Mouse (Mus musculus) MEL (cell line): ENCODE measurements around the gene Mettl27.

ENCODE experiments used
- BHLHE40 ChIP-seq: IDR thresholded peaks from 2 replicates; pipeline ENCODE4 v1.6.1; 2012; ENCODE audit warnings: low read depth, mild to moderate bottlenecking, inconsistent platforms, low read length, improper control_type of control experiment, borderline replicate concordance
- CTCF ChIP-seq, 3 experiments: IDR thresholded peaks in 2 of 3; conservative IDR thresholded peaks in 1 of 3; 2 replicates each; pipeline ENCODE4 v1.5.1; 2011 to 2012; ENCODE audit warnings: low read length in 3 of 3, low read depth in 2 of 3, mild to moderate bottlenecking in 2 of 3, improper control_type of control experiment in 1 of 3, inconsistent platforms in 1 of 3, mixed read lengths in 1 of 3, moderate library complexity in 1 of 3; ENCODE audit not compliant: control insufficient read depth in 1 of 3, insufficient read depth in 1 of 3, poor library complexity in 1 of 3, severe bottlenecking in 1 of 3
- EP300 ChIP-seq, 2 experiments: IDR thresholded peaks; 2 replicates each; pipeline ENCODE4 v1.6.1; 2011; ENCODE audit warnings: improper control_type of control experiment in 2 of 2, low read length in 2 of 2, low read depth in 1 of 2, mild to moderate bottlenecking in 1 of 2
- GATA1 ChIP-seq: IDR thresholded peaks from 2 replicates; pipeline ENCODE4 v1.6.1; 2011; ENCODE audit warnings: low read depth, low read length, improper control_type of control experiment
- HCFC1 ChIP-seq: IDR thresholded peaks from 2 replicates; pipeline ENCODE4 v1.6.1; 2012; ENCODE audit warnings: low read depth, mild to moderate bottlenecking, inconsistent platforms, low read length, improper control_type of control experiment, moderate library complexity
- MAFK ChIP-seq: IDR thresholded peaks from 2 replicates; pipeline ENCODE4 v1.6.1; 2011; ENCODE audit warnings: low read depth, mild to moderate bottlenecking, low read length, improper control_type of control experiment, borderline replicate concordance
- MAX ChIP-seq: IDR thresholded peaks from 2 replicates; pipeline ENCODE4 v1.6.1; 2011; ENCODE audit warnings: low read length, improper control_type of control experiment
- MXI1 ChIP-seq: IDR thresholded peaks from 2 replicates; pipeline ENCODE4 v1.6.1; 2011; ENCODE audit warnings: mild to moderate bottlenecking, low read depth, low read length, improper control_type of control experiment
- NRF1 ChIP-seq: IDR thresholded peaks from 2 replicates; pipeline ENCODE4 v1.6.1; 2014; ENCODE audit warnings: low read depth, mild to moderate bottlenecking, inconsistent platforms, low read length, improper control_type of control experiment, moderate library complexity; ENCODE audit not compliant: poor library complexity, insufficient read depth, severe bottlenecking
- POLR2A ChIP-seq, 2 experiments: IDR thresholded peaks; 2 replicates each; pipeline ENCODE4 v1.6.1; 2011 to 2012; ENCODE audit warnings: low read length in 2 of 2, mild to moderate bottlenecking in 2 of 2, control low read depth in 1 of 2, improper control_type of control experiment in 1 of 2, low read depth in 1 of 2, moderate library complexity in 1 of 2; ENCODE audit not compliant: control insufficient read depth in 1 of 2, insufficient read depth in 1 of 2, poor library complexity in 1 of 2
- RAD21 ChIP-seq: IDR thresholded peaks from 2 replicates; pipeline ENCODE4 v1.6.1; 2011; ENCODE audit warnings: mild to moderate bottlenecking, low read depth, low read length, improper control_type of control experiment
- SIN3A ChIP-seq: IDR thresholded peaks from 2 replicates; pipeline ENCODE4 v1.6.1; 2012; ENCODE audit warnings: low read length, improper control_type of control experiment, inconsistent platforms
- ZKSCAN1 ChIP-seq: IDR thresholded peaks from 2 replicates; pipeline ENCODE4 v1.6.1; 2012; ENCODE audit warnings: low read depth, mild to moderate bottlenecking, inconsistent platforms, low read length, improper control_type of control experiment, moderate library complexity

- TF ChIP-seq CTCF (IDR thresholded peaks at IDR 0.05 in 2 of 3, conservative IDR thresholded peaks at IDR 0.05 in 1 of 3; ENCODE audit: control insufficient read depth in 1 of 3, insufficient read depth in 1 of 3, low read depth in 2 of 3, low read length in 3 of 3, poor library complexity in 1 of 3, severe bottlenecking in 1 of 3) = no peak
- TF ChIP-seq HCFC1 = no peak
- no peak for TF ChIP-seq EP300 (IDR thresholded peaks at IDR 0.05; ENCODE audit: low read depth in 1 of 2, low read length in 2 of 2)
- TF ChIP-seq MAX = no peak
- TF ChIP-seq POLR2A (IDR thresholded peaks at IDR 0.05; ENCODE audit: control insufficient read depth in 1 of 2, insufficient read depth in 1 of 2, low read depth in 1 of 2, low read length in 2 of 2, poor library complexity in 1 of 2) = no peak
- TF ChIP-seq MXI1 = no peak
- no peak for TF ChIP-seq ZKSCAN1
- no peak for TF ChIP-seq RAD21
- no peak for TF ChIP-seq NRF1
- TF ChIP-seq SIN3A = no peak
- TF ChIP-seq MAFK = no peak
- no peak for TF ChIP-seq BHLHE40
- TF ChIP-seq GATA1 = no peak
Measured at GRCm38 (mm10) chr5:134929988-134930387, 2.2 kb upstream of the Mettl27 start.
